Mouse (Mus musculus) retina, adult 2 months (tissue): ENCODE data around the gene Ttc30a2.
"Not testable (repeated sequence)": the region's sequence is repeated elsewhere in the genome, so short reads cannot be mapped to it uniquely, and the experiment has no call there.

Experiments
- DNase-seq: peaks from one replicate; pipeline ENCODE4 v3.0.0-alpha.2; 2012; ENCODE audit warnings: low read depth, low spot score

Gene Ttc30a2

DNA sequence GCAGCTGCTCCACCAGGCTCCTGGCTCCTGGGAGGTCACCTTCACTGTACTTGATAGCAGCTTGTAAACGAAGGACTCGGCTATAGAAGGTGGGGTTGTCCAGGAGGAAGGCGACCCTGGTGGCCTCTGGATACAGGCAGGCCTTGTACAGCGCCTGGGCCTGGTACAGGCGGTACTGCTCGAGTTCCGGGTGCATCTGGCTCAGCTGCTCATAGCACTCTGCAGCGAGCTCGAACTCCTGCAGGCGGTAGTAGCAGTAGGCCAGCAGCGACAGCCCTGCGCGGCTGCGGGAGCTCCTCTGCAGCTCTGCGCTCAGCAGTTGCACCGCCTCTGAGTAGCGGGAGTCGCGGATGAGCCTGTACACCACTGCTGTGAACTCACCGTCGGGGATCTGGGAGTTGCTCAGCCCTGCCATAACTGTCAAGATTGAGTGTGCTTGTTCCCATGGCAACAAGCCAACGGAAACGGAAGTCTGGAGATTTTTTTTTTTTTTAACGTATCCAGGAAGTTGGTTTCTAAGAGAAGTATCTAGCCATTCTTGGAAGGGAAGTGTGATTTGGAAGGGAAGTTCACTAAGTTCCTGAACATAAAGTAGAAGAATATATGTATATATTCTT is at the start of gene Ttc30a2:
TSS of gene Ttc30a2 (minus strand) at position 419 of the 617 bp plus-strand sequence.
- not testable (repeated sequence) for DNase-seq

DNA sequence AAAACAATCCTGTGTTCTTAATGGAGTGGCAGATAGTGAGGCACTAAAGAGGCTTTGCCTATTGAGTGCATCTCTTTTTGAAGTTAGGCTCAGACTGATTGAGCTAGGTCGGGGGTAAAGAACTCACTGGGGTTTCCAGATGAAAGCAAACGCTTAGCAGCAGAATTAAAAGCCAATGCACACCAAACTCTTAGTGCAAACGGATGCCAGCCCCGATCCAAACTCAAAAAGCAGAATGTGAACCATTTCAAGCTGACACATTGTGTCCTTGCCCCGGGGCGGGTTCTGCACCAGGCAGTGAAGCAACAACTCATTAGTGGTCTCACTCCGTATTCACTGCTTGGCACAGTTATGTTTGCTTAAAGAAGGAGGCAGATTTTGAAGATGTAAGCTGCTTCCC is 38.9 kb upstream of the Ttc30a2 start:
- DNase-seq = no peak

DNA sequence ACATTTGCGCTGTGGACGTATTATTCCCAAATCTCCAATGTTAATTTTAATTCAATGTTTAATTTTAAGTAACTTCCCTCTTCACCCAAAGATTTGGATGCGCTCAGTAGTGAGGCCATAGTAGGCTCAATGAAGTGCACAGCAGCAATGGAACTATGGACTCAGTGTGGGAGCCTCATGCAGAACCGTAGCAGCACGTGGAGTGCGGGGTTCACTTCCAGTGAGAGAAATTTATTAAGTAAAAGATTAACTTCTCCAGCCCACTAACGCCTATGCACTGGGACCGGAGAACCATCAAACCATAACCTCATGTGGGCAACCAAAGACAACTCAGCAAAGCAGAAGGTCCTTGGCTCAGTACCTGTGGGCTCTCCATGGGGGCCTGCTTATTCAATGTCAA is 38.2 kb upstream of the Ttc30a2 start:
- no peak for DNase-seq

DNA sequence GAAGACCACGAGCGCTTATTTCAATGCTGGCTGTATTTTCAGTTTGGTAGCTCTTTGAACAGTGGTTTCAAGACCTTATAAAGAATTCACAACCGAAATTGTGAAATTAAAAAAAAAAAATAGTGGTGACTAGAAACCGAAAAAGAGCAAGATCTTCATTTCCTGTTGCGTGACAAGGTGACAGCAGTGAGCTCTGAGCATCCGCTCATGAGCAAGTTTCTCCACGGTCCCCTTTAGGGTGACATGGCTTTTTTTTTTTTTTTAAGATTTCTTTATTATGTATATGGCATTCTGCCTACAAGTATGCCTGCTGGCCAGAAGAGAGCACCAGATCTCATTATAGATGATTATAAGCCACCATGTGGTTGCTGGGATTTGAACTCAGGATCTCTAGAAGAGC is 37.5 kb upstream of the Ttc30a2 start:
- DNase-seq = no peak

DNA sequence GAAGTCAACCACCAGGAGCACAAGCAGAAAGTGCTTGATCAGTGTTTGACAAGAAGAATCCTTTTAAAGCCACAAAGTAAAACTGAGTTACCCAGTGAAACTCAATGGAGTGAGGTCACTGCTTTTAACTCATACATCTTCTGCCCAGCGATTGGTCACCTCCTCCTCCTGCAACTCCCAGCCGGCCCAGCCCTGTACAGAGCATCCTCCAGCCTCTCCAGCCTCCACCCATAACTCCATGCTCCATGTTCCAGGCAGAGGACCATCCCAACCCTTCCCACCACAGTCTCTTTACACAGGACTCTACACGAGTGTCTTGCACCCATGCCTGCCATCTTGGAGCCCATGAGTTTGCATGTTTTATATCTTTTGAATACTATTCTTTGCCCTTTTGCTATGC is 36.7 kb upstream of the Ttc30a2 start:
- no peak for DNase-seq

DNA sequence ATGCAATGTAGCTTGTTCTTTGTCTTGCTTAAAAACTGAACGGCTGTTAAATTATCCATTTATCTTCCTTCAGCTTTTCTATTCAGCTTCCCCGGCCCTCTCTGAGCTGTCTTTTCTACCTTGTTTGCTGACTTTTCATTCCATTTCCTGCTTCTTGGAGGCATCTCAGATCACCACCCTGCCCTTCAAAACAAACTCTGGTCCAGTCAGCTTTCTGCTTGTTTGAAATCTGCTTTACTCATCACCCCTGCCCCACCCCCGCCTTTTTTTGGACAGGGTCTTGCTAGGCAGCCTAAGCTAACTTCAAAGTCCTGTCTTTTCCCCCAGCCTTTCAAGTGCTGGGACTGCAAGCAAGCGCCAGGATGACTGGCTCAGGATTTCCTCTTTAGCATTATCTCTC is 28.2 kb upstream of the Ttc30a2 start:
- no peak for DNase-seq

DNA sequence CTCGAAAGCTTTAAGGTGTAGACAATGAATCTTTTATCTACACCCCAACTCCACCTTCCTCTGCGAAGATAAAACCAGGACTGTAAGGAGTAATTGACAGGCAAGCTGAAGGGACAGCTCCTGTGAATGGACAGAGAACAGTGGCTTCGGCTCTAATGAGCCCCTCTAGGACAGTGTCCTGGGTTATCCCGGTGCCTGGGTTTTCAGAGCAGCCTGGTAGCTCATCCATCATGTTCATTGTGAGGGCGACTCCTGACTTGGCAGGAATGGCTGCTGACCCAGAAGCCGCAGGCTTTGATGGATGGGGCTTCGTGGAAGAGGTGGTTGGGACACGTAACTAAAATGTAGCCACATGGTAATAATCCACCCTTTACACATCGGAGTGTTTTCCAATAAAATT is 24.9 kb upstream of the Ttc30a2 start:
- no peak for DNase-seq

DNA sequence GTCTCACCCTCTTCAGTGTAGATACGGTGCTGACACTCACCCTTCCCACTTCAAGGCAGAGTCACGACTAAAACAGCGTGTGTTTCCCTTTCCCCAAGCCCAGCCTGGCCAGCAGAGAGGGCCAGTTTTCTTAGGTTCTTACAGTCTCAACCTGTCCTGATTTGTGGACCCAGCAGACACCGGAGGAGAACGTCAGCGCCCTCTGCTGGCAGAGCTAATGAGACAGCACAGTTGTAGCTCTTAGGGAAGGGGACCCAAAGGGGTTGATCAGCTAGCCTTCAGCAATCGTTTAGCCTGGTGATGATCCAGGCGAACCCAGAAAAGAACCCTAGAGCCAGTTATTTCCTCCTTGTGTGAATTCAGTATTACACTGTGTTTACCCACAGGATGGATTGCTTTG is 23.4 kb upstream of the Ttc30a2 start:
- no peak for DNase-seq

DNA sequence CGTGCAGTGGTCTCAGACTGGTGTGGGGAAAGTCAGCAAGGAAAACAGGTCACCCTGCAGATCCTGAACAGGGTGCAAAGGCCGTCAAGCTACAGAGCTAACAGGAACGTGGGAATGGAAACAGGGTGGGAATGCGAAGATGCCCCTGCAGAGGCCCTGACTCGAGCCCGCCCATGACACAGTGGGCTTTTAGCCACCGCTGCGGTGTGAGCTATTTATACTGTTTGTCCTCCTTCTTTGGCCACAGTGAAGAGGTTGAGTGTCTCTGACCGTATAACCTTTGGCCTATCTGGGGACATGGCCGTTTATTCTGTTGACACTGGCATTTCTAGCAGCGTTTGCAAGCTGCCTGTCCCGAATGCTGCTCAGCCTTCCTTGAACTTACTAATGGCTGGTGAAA is 21.7 kb upstream of the Ttc30a2 start:
- no peak for DNase-seq

DNA sequence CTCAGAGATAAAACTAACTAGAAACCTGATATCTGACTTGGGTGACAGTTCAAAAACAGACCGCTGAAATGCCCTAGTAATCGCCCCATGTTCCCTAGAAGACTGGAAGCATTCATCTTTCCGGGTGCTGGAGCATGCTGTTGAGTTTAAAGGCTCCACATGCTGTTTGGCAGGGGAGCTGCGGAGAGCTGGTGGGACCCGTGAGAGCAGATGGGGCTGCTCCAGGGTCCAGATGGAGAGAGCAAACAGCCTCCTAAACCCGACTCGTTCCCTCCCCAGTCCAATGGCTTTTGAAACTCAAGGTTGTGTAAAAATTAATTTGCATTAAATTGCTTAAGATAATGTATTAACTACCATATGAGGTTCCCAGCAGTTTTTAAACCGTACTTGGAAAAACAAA is 20.7 kb upstream of the Ttc30a2 start:
- DNase-seq = no peak

DNA sequence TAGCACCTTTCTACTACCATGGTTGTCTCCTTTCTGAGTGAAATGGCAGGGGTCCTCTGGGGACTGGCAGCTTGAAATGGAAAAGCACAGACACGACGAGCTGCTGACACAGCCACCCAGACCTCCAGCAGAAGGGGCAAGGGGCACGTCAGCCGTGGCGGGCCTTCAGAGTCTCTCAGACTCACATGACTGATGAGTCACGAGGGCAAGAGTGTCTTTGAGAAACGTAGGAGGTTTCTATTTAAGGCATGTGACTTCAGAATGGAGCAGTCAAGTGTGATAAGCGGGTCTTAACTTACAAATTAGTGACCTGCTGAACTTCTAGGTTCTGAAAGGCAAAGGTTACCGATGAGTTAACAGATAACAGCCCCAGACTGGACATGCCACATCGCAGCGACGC is 19.8 kb upstream of the Ttc30a2 start:
- no peak for DNase-seq

DNA sequence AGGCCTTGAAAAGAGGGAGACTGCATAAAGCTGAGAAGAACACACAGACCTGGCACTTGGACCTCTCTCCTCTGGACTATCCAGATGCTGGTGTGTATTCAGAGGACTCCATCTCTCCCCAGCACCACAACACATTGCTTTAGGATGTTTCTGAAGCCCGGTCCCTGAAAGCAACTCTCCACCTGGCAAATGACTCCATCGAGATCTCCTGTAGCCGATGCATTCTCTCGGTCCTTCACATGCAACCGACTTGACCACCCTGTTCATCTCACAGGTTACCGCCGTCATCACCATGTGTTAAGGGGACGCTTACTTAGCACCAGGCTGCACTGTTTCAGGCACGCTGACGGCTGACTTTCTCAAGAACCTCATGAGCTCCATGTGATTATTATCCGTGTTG is 16.9 kb upstream of the Ttc30a2 start:
- no peak for DNase-seq

DNA sequence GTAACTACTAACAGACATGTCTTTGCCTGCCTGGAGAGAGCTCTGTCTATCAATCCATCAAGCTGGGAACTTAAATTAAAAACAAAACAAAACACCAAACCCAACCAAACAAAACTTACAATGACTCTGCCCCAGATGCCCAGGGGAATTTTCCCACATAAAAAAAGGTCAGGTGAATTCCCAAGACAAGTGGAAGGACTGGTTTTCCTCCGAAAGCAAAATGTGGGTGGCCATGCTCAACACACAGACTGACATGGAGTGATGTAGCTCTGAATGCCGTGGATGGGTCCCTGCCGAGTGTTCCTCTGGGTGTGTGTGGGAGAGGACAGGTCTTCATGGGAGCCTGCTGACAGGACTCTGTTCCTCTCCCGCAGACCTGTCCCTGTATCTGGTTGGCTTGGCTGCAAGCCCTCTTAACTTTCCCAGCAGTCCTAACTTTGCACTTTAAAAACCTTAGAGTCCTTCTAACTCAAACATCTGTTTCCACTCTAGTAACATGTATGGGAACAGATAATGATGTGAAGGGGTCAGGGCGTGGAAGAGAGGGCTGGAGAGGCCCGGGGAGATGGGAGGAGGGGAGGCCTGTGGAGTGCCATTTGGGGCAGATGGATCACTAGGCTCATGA is 13.7 kb upstream of the Ttc30a2 start:
- no peak for DNase-seq

DNA sequence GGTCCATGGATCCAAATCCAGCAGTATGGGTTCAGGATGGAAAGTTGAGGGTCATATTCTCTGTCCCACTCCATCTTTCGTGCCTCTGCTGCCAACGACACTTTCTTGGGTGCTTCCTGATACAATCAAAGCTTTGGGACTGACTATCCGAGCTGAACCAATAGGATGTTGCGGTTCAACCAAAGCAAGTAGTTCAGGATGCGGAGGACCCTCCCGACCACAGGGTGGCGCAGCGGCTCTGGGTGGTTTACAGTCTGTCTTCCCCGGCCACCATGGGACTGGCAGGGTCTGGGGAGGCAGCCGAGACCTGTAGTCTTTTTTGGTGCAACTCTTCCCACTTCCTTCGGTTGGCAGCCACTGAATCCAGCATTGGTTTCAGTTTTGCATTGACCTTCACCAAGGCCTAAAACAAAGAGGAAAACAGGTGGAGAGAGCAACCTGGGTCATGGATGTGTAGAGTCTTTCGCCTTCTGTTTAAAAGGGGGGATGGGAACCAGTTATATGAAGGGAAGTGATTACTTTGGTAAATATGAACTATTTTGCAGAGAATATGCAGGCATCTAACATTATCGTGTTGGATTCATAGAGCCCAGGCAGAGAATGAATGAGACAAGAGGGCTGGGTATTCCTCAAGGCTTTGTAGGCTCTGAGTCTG is 13.0 kb upstream of the Ttc30a2 start:
- DNase-seq = no peak

DNA sequence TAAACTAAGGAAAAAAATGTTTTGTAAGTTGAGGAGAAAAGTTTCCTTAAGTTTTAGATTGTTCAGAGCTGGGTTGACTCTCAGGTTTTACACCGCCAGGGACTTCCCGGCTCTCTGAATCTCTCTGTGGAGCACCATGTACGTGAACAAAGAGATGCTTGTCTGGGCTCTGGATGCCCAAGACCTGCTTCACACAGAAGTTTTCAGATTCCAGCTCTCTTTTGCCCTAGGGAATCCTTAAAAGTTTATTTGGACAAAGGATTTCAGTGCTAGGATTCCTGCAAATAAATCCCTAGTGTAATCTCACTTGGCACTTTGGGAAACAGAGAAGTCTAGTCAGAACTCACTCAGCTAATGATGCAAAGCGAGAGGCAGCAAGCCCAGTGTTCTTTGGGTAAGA is 11.7 kb upstream of the Ttc30a2 start:
- no peak for DNase-seq

DNA sequence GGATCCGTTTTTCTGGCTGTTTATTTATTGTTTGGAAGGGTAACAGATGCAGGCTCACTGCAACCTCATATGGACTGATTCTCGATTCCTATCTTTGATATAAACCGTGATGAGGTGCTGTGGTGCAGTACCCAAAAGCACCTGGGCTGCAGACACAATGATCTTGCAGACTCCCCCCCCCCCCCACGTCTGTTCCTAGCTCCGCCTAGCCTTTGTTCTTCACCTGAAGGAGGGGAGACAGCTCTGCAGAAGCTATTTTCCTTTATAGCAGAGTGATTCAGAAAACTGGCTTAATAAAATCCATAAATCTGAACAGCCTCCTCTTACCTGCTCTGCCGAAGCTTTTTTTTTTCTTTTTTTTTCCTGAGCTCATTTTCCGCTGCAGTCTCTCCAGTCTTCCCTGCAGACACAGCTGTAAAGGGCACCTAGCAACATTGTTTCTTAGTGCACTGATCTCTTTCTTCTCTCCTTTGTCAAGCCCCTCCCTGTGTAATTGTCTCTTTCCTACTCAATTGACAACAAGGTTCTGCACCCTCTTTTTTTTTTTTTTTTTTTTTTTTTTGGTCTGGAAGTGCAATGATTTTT is 10.9 kb upstream of the Ttc30a2 start:
- DNase-seq = no peak

DNA sequence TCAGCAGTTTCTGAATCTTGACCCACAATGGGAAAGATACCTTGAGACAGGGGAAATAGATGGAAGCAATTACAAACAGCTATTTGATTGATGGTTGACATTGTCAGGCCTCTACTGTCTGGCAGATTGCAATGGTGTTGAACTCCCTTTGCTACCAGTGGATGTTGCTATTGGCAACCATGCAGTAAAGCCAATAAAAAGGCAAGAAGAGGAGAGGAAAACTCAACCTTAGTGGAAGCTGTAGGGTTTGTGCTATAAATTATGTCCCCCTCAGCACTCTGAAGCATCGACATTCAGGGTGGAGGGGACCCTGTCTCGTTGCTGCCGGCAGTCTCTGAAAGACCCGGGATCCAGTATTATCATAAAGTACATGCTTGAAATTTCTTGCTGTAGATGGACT is 10.4 kb upstream of the Ttc30a2 start:
- DNase-seq = no peak

DNA sequence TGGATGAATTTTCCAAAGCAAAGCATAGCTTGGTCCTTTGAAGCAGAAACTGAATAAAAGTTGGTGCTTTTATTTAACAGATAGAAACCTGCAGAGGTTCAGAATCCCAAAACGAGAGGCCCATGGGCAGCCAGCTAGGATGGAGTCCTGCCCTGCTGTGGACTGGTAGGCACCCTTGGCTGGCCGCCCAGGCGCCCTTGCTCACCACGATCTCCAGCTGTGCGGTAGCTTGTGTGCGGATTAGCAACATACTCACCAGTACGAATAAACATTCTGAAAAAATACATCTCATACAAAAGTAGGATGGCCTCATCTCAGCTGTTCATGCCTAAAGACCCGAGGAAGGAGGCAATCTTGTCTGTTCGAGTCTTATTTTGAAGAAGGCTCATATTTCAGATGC is 9.8 kb upstream of the Ttc30a2 start:
- no peak for DNase-seq

DNA sequence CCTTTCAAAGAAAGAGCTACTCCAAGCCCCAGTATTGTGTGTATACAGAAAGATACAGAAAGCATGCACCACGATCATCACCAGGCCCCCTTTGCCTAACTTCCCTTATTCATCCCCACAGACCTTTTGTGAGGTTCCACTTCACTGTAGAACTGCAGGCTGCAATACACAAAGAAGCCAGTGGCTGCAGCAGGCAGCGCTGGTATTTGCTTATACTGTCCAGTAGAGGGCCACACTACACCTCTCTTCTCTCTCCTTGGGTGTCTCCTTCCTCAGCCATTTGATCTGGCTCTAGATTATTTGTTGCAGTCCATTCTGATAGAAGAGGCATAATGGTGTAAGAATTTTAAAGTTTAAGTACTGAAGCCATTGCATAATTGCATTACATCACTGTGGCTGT is 7.2 kb upstream of the Ttc30a2 start:
- DNase-seq = peak; percentile 45

DNA sequence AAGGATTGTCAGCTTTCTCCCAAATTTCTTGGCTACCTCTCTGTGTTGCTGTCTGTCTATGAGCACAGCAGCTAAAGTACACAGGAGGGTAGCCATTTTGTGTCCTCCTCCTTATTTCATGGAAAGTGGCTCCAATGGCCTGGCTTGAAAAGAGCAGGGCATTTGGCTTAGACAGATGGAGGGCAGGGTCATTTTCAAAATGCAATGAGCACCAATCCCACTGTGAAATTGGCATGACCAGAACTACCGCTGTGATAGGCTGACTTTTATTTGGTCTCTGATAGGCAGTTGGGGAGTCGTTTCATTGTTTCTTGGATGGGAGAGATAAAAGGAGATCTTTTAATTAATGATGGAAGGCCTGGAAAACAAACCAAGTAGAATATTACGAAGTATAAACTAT is 5.9 kb upstream of the Ttc30a2 start:
- DNase-seq = no peak

DNA sequence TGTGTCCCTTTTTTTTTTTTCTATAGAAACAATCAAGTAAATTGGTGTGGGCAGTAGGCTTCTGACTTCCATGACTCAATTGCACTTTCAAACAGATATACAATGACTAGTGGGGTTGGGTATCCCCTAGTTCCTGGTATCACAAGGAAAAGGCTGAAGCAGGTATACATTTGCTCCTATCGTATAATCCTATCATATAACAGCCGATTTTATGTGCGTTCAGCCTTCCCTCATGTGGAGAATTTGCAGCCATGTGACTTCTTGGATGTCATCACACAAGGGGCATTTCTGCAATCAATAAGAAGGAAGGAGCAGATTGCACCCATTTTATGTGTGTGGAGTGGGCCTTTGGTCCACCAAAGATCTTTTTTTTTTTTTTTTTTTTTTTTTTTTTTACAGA is 5.1 kb upstream of the Ttc30a2 start:
- DNase-seq = no peak

DNA sequence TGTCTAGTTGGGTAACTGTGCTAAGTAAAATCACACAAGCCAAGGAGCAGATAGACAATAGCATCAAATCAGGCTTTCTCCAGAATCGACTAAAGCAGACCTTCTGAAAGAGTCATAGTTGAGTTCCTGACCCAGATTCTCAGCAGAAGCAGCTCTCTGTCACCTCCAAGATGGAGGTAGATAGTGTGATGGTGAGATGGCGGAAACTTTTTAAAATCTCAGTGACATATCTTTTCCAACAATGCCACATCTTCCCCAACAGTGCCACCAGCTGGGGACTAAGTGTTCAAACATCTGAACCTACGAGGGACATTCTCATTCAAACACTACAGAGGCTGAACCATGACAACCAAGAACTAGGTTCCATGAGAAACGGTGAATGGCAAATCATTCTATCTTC is 4.7 kb upstream of the Ttc30a2 start:
- DNase-seq = no peak

DNA sequence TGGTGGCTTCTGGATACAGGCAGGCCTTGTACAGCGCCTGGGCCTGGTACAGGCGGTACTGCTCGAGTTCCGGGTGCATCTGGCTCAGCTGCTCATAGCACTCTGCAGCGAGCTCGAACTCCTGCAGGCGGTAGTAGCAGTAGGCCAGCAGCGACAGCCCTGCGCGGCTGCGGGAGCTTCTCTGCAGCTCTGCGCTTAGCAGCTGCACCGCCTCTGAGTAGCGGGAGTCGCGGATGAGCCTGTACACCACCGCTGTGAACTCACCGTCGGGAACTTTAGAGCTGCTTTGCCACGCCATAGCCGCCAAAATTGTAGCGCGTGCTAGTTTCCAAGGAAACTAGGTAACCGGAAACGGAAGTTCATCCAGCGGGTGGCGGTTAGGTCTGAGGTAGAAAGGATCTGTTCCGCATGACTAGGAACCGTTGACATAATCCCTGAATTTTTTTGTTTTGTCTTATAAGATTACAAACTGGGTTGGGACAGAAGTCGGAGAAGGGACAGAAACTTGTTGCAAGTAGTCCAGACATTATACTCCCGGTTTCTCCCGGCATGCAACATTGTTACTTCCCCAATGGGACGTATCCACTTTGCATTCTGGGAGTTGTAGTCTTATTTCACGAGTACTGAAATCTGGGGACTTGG is 3.6 kb upstream of the Ttc30a2 start, which contains the start of gene Ttc30a1:
TSS of gene Ttc30a1 (minus strand) at position 528 of the 642 bp plus-strand sequence.
- peak; percentile 83 for DNase-seq
